Mouse (Mus musculus) forebrain, embryonic 15.5 days (tissue): ENCODE data around the gene Olfr112. TPM values are rescaled to one million over a fixed set of nuclear protein-coding genes. Genes with fewer than 3 reads are reported as not detected.

Experiments used
- polyA plus RNA-seq: library from polyadenylated mRNA; unstranded; fragments of >200 nt; fragmentation: Nextera tagmentation; extraction: Ambion mirVana; gene quantifications from 2 replicates; pipeline ENCODE4 v1.2.1, GENCODE M21; 2015

The Olfr112 gene
- polyA plus RNA-seq, 1 experiment from 2014 or later, result not detected

Other genes starting within 250 kb of the Olfr112 start
- not detected in 2 replicates for gene Olfr103, start 229.8 kb downstream of the Olfr112 start, polyA plus RNA-seq
- gene Olfr104-ps, start 209.9 kb downstream of the Olfr112 start, polyA plus RNA-seq, result not detected in 2 replicates
- gene Olfr105-ps, start 190.4 kb downstream of the Olfr112 start, polyA plus RNA-seq, result not detected in 2 replicates
- gene Olfr106-ps, start 179.1 kb downstream of the Olfr112 start, polyA plus RNA-seq, result not detected in 2 replicates
- gene Olfr107, start 170.2 kb downstream of the Olfr112 start, polyA plus RNA-seq, result not detected in 2 replicates
- gene Olfr108, start 124.0 kb downstream of the Olfr112 start, polyA plus RNA-seq, result not detected in 2 replicates
- not detected in 2 replicates for gene Olfr109, start 110.5 kb downstream of the Olfr112 start, polyA plus RNA-seq
- gene H2-M2, start 85.9 kb downstream of the Olfr112 start, polyA plus RNA-seq, result not detected in 2 replicates
- not detected in 2 replicates for gene Olfr110, start 77.0 kb downstream of the Olfr112 start, polyA plus RNA-seq
- gene Olfr111, start 61.4 kb downstream of the Olfr112 start, polyA plus RNA-seq, result not detected in 2 replicates
- not detected in 2 replicates for gene Olfr113, start 8.2 kb upstream of the Olfr112 start, polyA plus RNA-seq
- not detected in 2 replicates for gene Olfr114, start 23.3 kb upstream of the Olfr112 start, polyA plus RNA-seq
- not detected in 2 replicates for gene Olfr115, start 57.7 kb upstream of the Olfr112 start, polyA plus RNA-seq
- not detected in 2 replicates for gene Olfr116, start 57.7 kb upstream of the Olfr112 start, polyA plus RNA-seq
- gene Olfr117, start 94.3 kb upstream of the Olfr112 start, polyA plus RNA-seq, result not detected in 2 replicates
- gene Olfr118, start 97.5 kb upstream of the Olfr112 start, polyA plus RNA-seq, result not detected in 2 replicates
- gene Olfr119, start 127.1 kb upstream of the Olfr112 start, polyA plus RNA-seq, result not detected in 2 replicates
- not detected in 2 replicates for gene Olfr120, start 152.4 kb upstream of the Olfr112 start, polyA plus RNA-seq
- not detected in 2 replicates for gene Olfr121, start 179.4 kb upstream of the Olfr112 start, polyA plus RNA-seq
- not detected in 2 replicates for gene Olfr122, start 199.2 kb upstream of the Olfr112 start, polyA plus RNA-seq
- gene Olfr123, start 224.1 kb upstream of the Olfr112 start, polyA plus RNA-seq, result not detected in 2 replicates
- gene Olfr124, start 230.4 kb upstream of the Olfr112 start, polyA plus RNA-seq, result not detected in 2 replicates